Mouse (Mus musculus) embryonic facial prominence, embryonic 10.5 days (tissue): ENCODE measurements around the gene Car14. TPM values are rescaled to one million over a fixed set of nuclear protein-coding genes. Genes with fewer than 3 reads are reported as not detected.
"Not testable (repeated sequence)": the region's sequence is repeated elsewhere in the genome, so short reads cannot be mapped to it uniquely, and the experiment has no call there.

Experiments
- DNase-seq: peaks from one replicate; pipeline ENCODE4 v3.0.0-alpha.2; 2017; ENCODE audit warnings: low spot score
- H3K27ac ChIP-seq: fragments of 300-500 bp; sonication (generic); replicated peaks from 2 replicates; pipeline ENCODE4 v1.5.1; 2016; ENCODE audit warnings: mild to moderate bottlenecking
- H3K27me3 ChIP-seq: fragments of 300-500 bp; sonication (generic); replicated peaks from 2 replicates; pipeline ENCODE4 v1.6.1; 2016; ENCODE audit warnings: low read depth, mild to moderate bottlenecking; ENCODE audit not compliant: poor library complexity, severe bottlenecking
- H3K36me3 ChIP-seq: fragments of 300-500 bp; sonication (generic); replicated peaks from 2 replicates; pipeline ENCODE4 v1.6.1; 2016; ENCODE audit warnings: mild to moderate bottlenecking, moderate library complexity
- H3K4me1 ChIP-seq: fragments of 300-500 bp; sonication (generic); 2 replicates; pipeline ENCODE4 v1.6.1; 2016
- H3K4me3 ChIP-seq: fragments of 300-500 bp; sonication (generic); 2 replicates; pipeline ENCODE4 v1.5.1; 2016; ENCODE audit warnings: mild to moderate bottlenecking, moderate library complexity
- H3K9me3 ChIP-seq: fragments of 300-500 bp; sonication (generic); 2 replicates; pipeline ENCODE4 v1.6.1; 2016; ENCODE audit warnings: mild to moderate bottlenecking
- whole genome bisulfite sequencing: fragments of 180-500 bp; shearing (Covaris S2); methylation state at CpG from one replicate; pipeline ENCODE4 v1.1.7; 2016; 5-methylcytosine and 5-hydroxymethylcytosine counted together
- polyA plus RNA-seq: library from polyadenylated mRNA; unstranded; fragments of >200 nt; fragmentation: Nextera tagmentation; extraction: Ambion mirVana; gene quantifications from 2 replicates; pipeline ENCODE4 v1.2.1, GENCODE M21; 2016

Car14 gene
- 120 and 133 TPM in 2 replicates for polyA plus RNA-seq

GRCm38 (mm10) chr3:95904568-95904967 is at the start of gene Car14:
Car14 (minus strand) TSS chr3:95904691.
- H3K4me1 ChIP-seq = peaks cover 63% of the 10 kb centered on the region
- WGBS = under 1% methylated on average over 15 of the region's 15 CpGs
- no peaks in the 10 kb centered on the region for H3K9me3 ChIP-seq
- peak within 1 kb of the TSS; percentile 92 for H3K27ac ChIP-seq
- peaks cover 25% of the 10 kb centered on the region for H3K36me3 ChIP-seq
- DNase-seq = peak; percentile 77
- H3K4me3 ChIP-seq = peak within 1 kb of the TSS; percentile 64
- H3K27me3 ChIP-seq = peaks cover 9% of the 10 kb centered on the region; the same call in 1 of the 2 replicates

- 81% methylated on average over 3 of the region's 3 CpGs for WGBS
- Histone ChIP-seq H3K27ac (no peak overlapping the region), H3K9me3 (no peaks in the 10 kb centered on the region; the same call in 1 of the 2 replicates), H3K27me3 (no peaks in the 10 kb centered on the region), H3K4me3 (no peak overlapping the region), H3K4me1 (peaks cover 5% of the 10 kb centered on the region; the same call in 1 of the 2 replicates), H3K36me3 (peaks cover 8% of the 10 kb centered on the region)
- no peak for DNase-seq
Measured at GRCm38 (mm10) chr3:95953522-95953921, 49.0 kb upstream of the Car14 start.

GRCm38 (mm10) chr3:95953023-95953422 is 48.5 kb upstream of the Car14 start:
- DNase-seq = no peak
- H3K4me3 ChIP-seq = no peak overlapping the region

GRCm38 (mm10) chr3:95951566-95951965 is 47.1 kb upstream of the Car14 start:
- Histone ChIP-seq H3K4me3 (peak overlapping the region; percentile 63), H3K36me3 (peaks cover 27% of the 10 kb centered on the region), H3K27ac (peak overlapping the region; percentile 92)
- not testable (repeated sequence) for H3K27me3 ChIP-seq, H3K9me3 ChIP-seq, H3K4me1 ChIP-seq, DNase-seq
- WGBS = 70% methylated on average over 12 of the region's 12 CpGs

More at GRCm38 (mm10) chr3:95953023-95953422, 48.5 kb upstream of the Car14 start:
- Histone ChIP-seq H3K36me3 (peaks cover 13% of the 10 kb centered on the region), H3K27ac (no peak overlapping the region), H3K4me1 (peaks cover 5% of the 10 kb centered on the region; the same call in 1 of the 2 replicates), H3K9me3 (no peaks in the 10 kb centered on the region; the same call in 1 of the 2 replicates), H3K27me3 (no peaks in the 10 kb centered on the region)

DNA sequence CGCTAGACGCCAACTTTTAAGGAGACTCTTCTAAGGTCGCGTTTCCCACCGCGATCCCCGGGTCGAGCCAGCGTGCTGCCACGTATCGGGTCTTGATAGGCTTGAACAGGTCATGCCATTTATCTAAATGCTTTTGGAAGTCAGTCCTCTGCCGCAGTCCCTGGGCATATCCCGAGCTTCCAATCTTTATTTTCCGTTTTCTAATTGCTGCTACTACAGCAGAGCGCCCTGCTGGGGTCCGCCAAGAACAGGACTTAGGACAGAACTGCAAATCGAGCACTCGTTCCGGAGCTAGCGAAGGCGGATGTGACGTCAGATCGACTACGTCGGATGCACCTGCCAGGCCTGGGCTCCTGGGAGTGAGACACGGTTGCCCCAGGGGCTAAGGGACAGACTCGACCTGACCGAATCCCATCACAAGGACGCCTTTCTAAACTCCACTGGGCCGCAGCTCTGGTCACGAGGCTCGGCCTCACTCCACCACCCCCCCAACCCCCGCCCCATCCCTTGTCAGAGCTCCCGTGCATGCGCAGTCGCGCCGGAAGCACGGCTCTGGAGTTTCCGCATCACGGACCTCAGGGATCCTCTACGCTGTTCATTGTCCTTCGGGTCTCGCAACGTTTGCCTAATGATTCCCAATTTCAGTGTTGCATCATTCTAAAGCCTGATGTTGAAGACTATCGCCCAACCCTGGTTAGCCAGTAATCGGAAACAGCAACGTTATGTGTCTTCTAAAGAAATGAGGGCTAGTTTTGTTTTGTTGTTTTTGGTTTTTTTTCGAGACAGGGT is 46.5 kb upstream of the Car14 start:
- peak; percentile 89 for DNase-seq
- no peaks in the 10 kb centered on the region; the same call in 1 of the 2 replicates for H3K9me3 ChIP-seq
- 2% methylated on average over 49 of the region's 49 CpGs for WGBS
- peak overlapping the region; percentile 63 for H3K4me3 ChIP-seq
- H3K27ac ChIP-seq = peak overlapping the region; percentile 92
- H3K36me3 ChIP-seq = peaks cover 33% of the 10 kb centered on the region
- H3K27me3 ChIP-seq = no peaks in the 10 kb centered on the region
- peaks cover 5% of the 10 kb centered on the region; the same call in 1 of the 2 replicates for H3K4me1 ChIP-seq

GRCm38 (mm10) chr3:95948325-95948724 is 43.8 kb upstream of the Car14 start:
- DNase-seq = no peak
- H3K4me1 ChIP-seq = peaks cover 4% of the 10 kb centered on the region; the same call in 1 of the 2 replicates
- no peak overlapping the region for H3K27ac ChIP-seq
- no peak overlapping the region for H3K4me3 ChIP-seq
- H3K27me3 ChIP-seq = no peaks in the 10 kb centered on the region
- H3K36me3 ChIP-seq = peaks cover 60% of the 10 kb centered on the region
- 92% methylated on average over 5 of the region's 5 CpGs for WGBS
- H3K9me3 ChIP-seq = no peaks in the 10 kb centered on the region

DNA sequence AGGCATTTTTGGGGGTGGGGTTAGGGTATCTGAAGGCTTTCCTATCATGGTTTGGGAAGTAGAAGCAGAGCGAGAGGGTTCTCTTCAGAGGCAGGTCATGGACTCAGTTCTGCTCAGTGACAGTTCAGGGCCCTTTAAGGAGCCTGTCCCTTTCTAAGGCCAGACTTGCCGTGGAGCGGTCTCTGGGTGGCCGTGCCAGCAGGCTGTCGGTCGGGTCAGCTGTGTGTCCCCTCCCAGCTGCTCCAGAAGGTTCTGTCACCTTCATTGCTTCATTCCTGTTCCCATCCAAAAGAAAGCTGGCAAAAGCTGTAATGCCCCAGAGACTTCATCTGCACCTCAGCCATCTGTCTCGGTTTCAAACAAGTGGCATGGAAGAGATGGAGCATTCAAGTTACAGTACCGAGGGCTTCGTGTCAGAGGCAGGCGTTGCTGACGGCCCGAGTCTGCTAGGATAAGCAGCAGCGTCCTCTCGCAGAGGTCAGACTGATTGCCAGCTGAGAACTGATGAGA is 41.3 kb upstream of the Car14 start:
- Histone ChIP-seq H3K36me3 (peaks cover 85% of the 10 kb centered on the region), H3K4me1 (no peaks in the 10 kb centered on the region), H3K9me3 (no peaks in the 10 kb centered on the region), H3K27ac (no peak overlapping the region), H3K4me3 (no peak overlapping the region), H3K27me3 (no peaks in the 10 kb centered on the region)
- DNase-seq = no peak
- WGBS = 89% methylated on average over 14 of the region's 14 CpGs

DNA sequence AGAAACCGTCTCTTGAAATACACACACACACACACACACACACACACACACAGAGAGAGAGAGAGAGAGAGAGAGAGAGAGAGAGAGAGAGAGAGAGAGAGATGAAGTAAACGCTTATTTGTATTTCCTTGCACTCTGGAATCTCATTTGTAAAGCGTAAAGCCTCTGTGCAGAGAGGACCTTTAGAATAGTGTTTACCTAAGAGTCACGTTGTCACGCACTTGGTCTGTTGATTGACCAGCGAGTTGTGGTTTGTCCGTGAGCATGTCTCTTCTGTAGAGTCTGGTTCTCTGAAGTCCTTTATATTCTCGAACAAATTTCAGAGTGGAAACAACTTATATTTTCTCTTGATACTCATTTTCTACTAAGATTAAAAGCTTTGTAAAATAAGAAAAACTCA is 40.3 kb upstream of the Car14 start:
- H3K4me3 ChIP-seq = no peak overlapping the region
- H3K27me3 ChIP-seq = no peaks in the 10 kb centered on the region
- WGBS = 93% methylated on average over 8 of the region's 8 CpGs
- no peaks in the 10 kb centered on the region for H3K9me3 ChIP-seq
- H3K4me1 ChIP-seq = no peaks in the 10 kb centered on the region
- no peak for DNase-seq
- H3K36me3 ChIP-seq = peaks cover 96% of the 10 kb centered on the region
- H3K27ac ChIP-seq = no peak overlapping the region

GRCm38 (mm10) chr3:95943226-95943625 is 38.7 kb upstream of the Car14 start:
- H3K27me3 ChIP-seq = no peaks in the 10 kb centered on the region
- no peak for DNase-seq
- H3K4me3 ChIP-seq = no peak overlapping the region
- peaks cover 99% of the 10 kb centered on the region for H3K36me3 ChIP-seq
- H3K27ac ChIP-seq = no peak overlapping the region
- H3K4me1 ChIP-seq = no peaks in the 10 kb centered on the region
- 94% methylated on average over 7 of the region's 7 CpGs for WGBS
- no peaks in the 10 kb centered on the region for H3K9me3 ChIP-seq

DNA sequence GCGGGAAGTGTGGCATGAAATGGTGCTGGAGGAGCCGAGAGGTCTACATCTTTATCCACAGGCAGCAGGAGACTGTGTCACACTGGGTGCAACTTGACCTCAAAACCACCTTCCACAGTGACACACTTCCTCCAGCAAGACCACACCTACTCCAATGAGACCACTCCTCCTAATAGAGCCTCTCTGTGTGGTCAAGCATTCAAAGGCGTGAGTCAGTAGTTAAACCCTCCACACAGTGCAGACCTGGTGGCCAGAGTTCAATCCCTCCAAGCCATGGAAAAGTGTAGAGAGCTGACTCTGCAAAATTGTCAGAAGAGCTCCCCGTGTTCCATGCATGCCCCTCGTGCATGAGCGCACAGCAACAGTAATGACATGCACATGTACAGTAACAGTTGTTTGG is 38.3 kb upstream of the Car14 start:
- Histone ChIP-seq H3K27ac (no peak overlapping the region), H3K27me3 (no peaks in the 10 kb centered on the region), H3K36me3 (peaks cover 100% of the 10 kb centered on the region), H3K4me3 (no peak overlapping the region), H3K4me1 (no peaks in the 10 kb centered on the region), H3K9me3 (no peaks in the 10 kb centered on the region)
- WGBS = 89% methylated on average over 6 of the region's 6 CpGs
- no peak for DNase-seq

- peak; percentile 21 for DNase-seq
Measured at GRCm38 (mm10) chr3:95938835-95939234, 34.3 kb upstream of the Car14 start.

GRCm38 (mm10) chr3:95938217-95938616 is 33.7 kb upstream of the Car14 start:
- Histone ChIP-seq H3K36me3 (peaks cover 99% of the 10 kb centered on the region), H3K27me3 (no peaks in the 10 kb centered on the region), H3K4me1 (no peaks in the 10 kb centered on the region), H3K27ac (no peak overlapping the region), H3K4me3 (no peak overlapping the region), H3K9me3 (no peaks in the 10 kb centered on the region)
- no peak for DNase-seq
- WGBS = 98% methylated on average over 8 of the region's 8 CpGs

More at GRCm38 (mm10) chr3:95938835-95939234, 34.3 kb upstream of the Car14 start:
- H3K4me1 ChIP-seq = no peaks in the 10 kb centered on the region
- no peaks in the 10 kb centered on the region for H3K27me3 ChIP-seq
- peaks cover 99% of the 10 kb centered on the region for H3K36me3 ChIP-seq
- H3K4me3 ChIP-seq = no peak overlapping the region
- no peaks in the 10 kb centered on the region for H3K9me3 ChIP-seq
- no peak overlapping the region for H3K27ac ChIP-seq
- WGBS = 91% methylated on average over 15 of the region's 15 CpGs

DNA sequence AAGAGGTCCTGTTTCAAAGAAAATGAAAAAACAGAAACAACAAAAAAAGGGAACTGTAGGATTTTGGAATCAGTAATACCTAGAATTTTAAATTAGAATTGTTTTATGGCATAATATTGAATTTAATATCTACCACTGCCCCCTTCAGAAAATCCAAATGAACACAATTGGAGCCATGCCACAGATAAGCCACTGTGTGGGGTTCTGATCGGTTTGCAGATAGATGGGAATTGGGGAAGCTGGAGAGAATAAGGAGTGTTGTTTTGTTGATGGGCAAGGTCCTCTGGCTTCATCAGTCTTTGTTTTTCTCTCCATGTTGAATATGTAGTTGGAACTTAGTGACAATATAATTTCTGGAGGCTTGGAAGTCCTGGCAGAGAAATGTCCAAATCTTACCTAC is 30.0 kb upstream of the Car14 start:
- Histone ChIP-seq H3K9me3 (no peaks in the 10 kb centered on the region), H3K36me3 (peaks cover 73% of the 10 kb centered on the region), H3K4me3 (no peak overlapping the region), H3K27ac (no peak overlapping the region), H3K4me1 (peaks cover 19% of the 10 kb centered on the region), H3K27me3 (no peaks in the 10 kb centered on the region)
- WGBS = 94% methylated on average over 1 of the region's 1 CpGs
- DNase-seq = no peak
